Mouse (Mus musculus): ENCODE measurements at regions not wholly inside any gene's neighbourhood (a gene's known extent, or its start where the extent isn't known, plus 50 kb on each side); places are given as distances from the start of the nearest gene placed in this dataset.

DNA sequence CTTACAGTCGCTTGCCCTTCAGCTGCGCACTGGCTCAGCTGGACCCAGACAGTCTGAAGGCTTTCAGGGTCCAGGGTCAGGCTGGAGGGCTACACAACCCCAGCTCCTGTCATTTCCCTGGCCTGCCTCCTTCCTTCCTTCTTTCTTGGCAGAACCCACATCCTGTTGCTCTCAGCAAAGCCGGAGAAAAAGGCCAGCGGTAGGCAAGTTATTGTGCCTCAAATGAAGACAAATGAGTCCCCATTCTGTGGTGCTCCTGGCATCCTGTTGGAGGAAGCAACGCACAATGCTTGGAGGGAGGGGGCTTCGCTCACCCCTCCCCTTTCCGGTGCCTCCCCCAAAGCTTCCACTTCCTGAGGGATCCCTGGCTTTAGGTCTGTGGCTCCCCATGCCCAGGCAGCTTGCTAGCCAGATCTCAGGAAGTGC, 203.4 kb upstream of the Fggy start:
- no peak overlapping the region for H3K4me2 ChIP-seq (ENCODE audit: low read length)

DNA sequence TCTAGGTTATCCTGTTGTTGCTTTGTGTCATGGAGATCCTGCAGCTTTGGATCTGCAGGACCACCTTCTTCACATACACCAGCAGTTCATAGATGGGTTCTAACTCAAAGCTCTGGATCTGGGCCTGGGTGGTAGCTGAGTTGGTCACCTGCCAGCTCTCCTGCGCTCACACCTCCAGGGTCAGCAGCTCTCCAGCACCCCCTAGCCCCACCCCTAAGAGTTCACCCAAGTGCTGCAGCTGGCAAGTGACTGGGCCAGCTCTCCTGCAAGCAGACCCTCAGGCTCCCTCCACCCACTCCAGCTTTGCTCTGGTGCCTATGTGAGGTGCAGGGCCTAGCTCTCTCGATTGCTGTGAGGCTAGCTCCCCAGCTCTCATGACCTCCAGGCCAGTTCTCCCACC, 198.6 kb upstream of the Fggy start:
- H3K4me3 ChIP-seq (ENCODE audit: control insufficient read depth in 1 of 2, insufficient read depth in 1 of 2, low read depth in 1 of 2, low read length in 2 of 2) = no peak overlapping the region
- H3K4me2 ChIP-seq (ENCODE audit: low read length) = no peak overlapping the region
- no peaks in the 10 kb centered on the region for H3K9me3 ChIP-seq (ENCODE audit: control insufficient read depth, low read length)
- H3K27ac ChIP-seq (replicated peaks in 1 of 2; ENCODE audit: control insufficient read depth in 1 of 2, insufficient read depth in 1 of 2, low read depth in 2 of 2, low read length in 2 of 2) = no peak overlapping the region
- H3K27me3 ChIP-seq (ENCODE audit: control insufficient read depth, insufficient read depth, low read length) = no peaks in the 10 kb centered on the region
- H3K9ac ChIP-seq (ENCODE audit: low read length) = no peak overlapping the region
- H3K36me3 ChIP-seq (ENCODE audit: control insufficient read depth, insufficient read depth, low read length) = no peaks in the 10 kb centered on the region
- ATAC-seq (ENCODE audit: insufficient number of reproducible peaks, insufficient read depth, low FRiP score, low read depth) = no peak
- peaks cover 0 to 6% of the 10 kb centered on the region in 2 experiments; a peak in 1 of 4 replicates for H3K4me1 ChIP-seq (ENCODE audit: control insufficient read depth in 2 of 2, insufficient read depth in 2 of 2, low read length in 2 of 2)
- WGBS = 51% methylated on average over 2 of the region's 2 CpGs

More for the DNA sequence above, 203.4 kb upstream of the Fggy start:
- peak; percentile 43; the same call in 1 of the 2 replicates for ATAC-seq (ENCODE audit: insufficient number of reproducible peaks, insufficient read depth, low FRiP score, low read depth)
- H3K9ac ChIP-seq (ENCODE audit: low read length) = no peak overlapping the region
- H3K27me3 ChIP-seq (ENCODE audit: control insufficient read depth, insufficient read depth, low read length) = no peaks in the 10 kb centered on the region
- no peak overlapping the region for H3K4me3 ChIP-seq (ENCODE audit: control insufficient read depth in 1 of 2, insufficient read depth in 1 of 2, low read depth in 1 of 2, low read length in 2 of 2)
- H3K27ac ChIP-seq (replicated peaks in 1 of 2; ENCODE audit: control insufficient read depth in 1 of 2, insufficient read depth in 1 of 2, low read depth in 2 of 2, low read length in 2 of 2) = peak overlapping the region; percentile 42 to 65
- no peaks in the 10 kb centered on the region for H3K36me3 ChIP-seq (ENCODE audit: control insufficient read depth, insufficient read depth, low read length)
- H3K9me3 ChIP-seq (ENCODE audit: control insufficient read depth, low read length) = no peaks in the 10 kb centered on the region
- WGBS = 66% methylated on average over 7 of the region's 7 CpGs
- peaks cover 0 to 6% of the 10 kb centered on the region in 2 experiments; a peak in 1 of 4 replicates for H3K4me1 ChIP-seq (ENCODE audit: control insufficient read depth in 2 of 2, insufficient read depth in 2 of 2, low read length in 2 of 2)

DNA sequence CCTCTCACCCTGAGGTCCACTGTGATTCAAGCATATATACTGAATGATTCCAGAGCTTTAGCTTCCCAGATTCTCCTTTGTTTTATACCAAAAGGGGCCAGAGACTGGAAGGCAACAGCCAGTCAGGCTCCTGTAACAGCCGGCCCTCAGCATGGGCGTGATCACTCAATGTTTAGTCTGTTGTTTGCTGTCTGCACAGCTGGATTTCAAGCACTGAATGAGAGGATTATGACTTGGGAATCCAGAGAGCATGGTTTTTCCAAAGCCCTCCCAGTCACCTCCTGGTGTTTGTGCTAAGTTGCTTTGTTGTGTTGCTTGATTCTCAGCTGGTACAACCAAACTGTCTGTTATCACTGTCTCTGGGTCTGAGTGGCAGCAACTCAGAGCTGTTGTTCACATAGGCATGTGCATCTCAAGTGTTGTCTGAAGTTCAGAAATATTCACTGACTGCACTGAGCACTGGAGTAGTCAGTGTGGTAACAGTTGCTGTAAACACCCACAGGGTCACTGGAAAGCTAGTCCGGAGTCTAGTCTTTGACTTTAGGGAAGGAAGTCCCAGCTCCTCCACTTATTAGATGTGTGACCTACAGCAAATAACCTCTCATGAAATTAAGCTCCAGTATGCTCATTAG, 196.9 kb upstream of the Fggy start:
- 55% methylated on average over 3 of the region's 3 CpGs for WGBS
- Histone ChIP-seq H3K9ac (ENCODE audit: low read length) (no peak overlapping the region), H3K4me1 (ENCODE audit: control insufficient read depth in 2 of 2, insufficient read depth in 2 of 2, low read length in 2 of 2) (no peaks in the 10 kb centered on the region), H3K9me3 (ENCODE audit: control insufficient read depth, low read length) (no peaks in the 10 kb centered on the region), H3K27me3 (ENCODE audit: control insufficient read depth, insufficient read depth, low read length) (no peaks in the 10 kb centered on the region), H3K4me2 (ENCODE audit: low read length) (no peak overlapping the region), H3K4me3 (ENCODE audit: control insufficient read depth in 1 of 2, insufficient read depth in 1 of 2, low read depth in 1 of 2, low read length in 2 of 2) (no peak overlapping the region), H3K27ac (replicated peaks in 1 of 2; ENCODE audit: control insufficient read depth in 1 of 2, insufficient read depth in 1 of 2, low read depth in 2 of 2, low read length in 2 of 2) (no peak overlapping the region), H3K36me3 (ENCODE audit: control insufficient read depth, insufficient read depth, low read length) (no peaks in the 10 kb centered on the region)
- no peak for ATAC-seq (ENCODE audit: insufficient number of reproducible peaks, insufficient read depth, low FRiP score, low read depth)

DNA sequence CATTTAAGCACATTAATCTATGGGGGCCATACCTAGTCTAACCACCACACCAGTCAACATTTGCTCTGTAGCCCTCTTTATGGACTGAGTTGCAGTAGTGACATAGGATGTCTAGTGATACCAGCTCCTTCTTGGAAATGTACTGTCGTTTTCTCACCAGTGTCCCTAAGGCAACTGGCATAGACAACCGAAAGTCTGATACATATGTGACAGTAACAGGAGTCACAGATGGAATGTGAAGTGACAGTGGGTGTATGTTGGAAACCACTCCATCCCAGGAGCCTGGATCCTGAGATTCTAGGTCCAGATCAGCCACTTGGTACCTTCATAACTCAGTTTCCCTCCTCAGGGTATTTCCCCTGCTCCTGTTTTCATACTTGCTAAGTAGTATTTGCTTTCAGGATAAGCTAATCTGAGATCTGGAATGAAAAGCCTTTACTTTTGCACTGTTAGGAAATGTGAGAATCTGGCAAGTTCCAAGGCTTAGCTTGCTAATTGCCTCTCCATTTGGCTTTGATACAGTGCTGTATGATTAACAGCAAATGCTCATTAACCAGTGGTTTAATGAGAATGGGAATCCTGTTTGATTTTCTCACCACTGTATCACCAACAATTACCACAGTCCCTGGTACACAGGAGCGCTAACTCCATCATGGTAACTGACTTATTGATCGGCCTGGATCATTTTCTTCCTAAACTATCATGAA, 192.8 kb upstream of the Fggy start:
- no peak for ATAC-seq (ENCODE audit: insufficient number of reproducible peaks, insufficient read depth, low FRiP score, low read depth)
- no peak overlapping the region for H3K27ac ChIP-seq (replicated peaks in 1 of 2; ENCODE audit: control insufficient read depth in 1 of 2, insufficient read depth in 1 of 2, low read depth in 2 of 2, low read length in 2 of 2)
- H3K9me3 ChIP-seq (ENCODE audit: control insufficient read depth, low read length) = no peaks in the 10 kb centered on the region
- 88% methylated on average over 4 of the region's 4 CpGs for WGBS
- no peak overlapping the region for H3K4me2 ChIP-seq (ENCODE audit: low read length)
- H3K9ac ChIP-seq (ENCODE audit: low read length) = no peak overlapping the region
- H3K4me1 ChIP-seq (ENCODE audit: control insufficient read depth in 2 of 2, insufficient read depth in 2 of 2, low read length in 2 of 2) = no peaks in the 10 kb centered on the region
- H3K36me3 ChIP-seq (ENCODE audit: control insufficient read depth, insufficient read depth, low read length) = no peaks in the 10 kb centered on the region
- no peaks in the 10 kb centered on the region for H3K27me3 ChIP-seq (ENCODE audit: control insufficient read depth, insufficient read depth, low read length)
- H3K4me3 ChIP-seq (ENCODE audit: control insufficient read depth in 1 of 2, insufficient read depth in 1 of 2, low read depth in 1 of 2, low read length in 2 of 2) = no peak overlapping the region

DNA sequence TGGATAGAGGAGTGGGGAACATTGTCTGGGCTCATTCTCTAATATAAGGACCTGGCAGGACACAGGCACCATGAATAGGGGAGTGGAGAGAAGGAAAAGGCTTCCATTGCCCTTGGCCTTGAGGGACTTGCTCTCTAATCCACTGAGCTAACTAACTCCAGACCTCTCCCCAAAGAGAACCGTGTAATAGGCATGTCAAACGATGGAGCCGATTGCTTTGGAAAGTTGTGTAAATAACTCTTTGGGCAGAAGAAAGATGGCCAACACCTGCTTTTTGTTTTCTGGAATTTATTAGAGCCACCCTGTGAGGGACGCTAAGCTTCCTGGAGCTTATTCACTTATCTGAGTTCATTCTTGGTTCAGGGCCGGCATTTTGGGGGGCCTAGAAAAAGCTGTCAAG, 180.9 kb upstream of the Fggy start:
- Histone ChIP-seq H3K4me3 (ENCODE audit: control insufficient read depth in 1 of 2, insufficient read depth in 1 of 2, low read depth in 1 of 2, low read length in 2 of 2) (no peak overlapping the region), H3K27me3 (ENCODE audit: control insufficient read depth, insufficient read depth, low read length) (no peaks in the 10 kb centered on the region), H3K4me1 (ENCODE audit: control insufficient read depth in 2 of 2, insufficient read depth in 2 of 2, low read length in 2 of 2) (peaks cover 0 to 6% of the 10 kb centered on the region in 2 experiments; a peak in 2 of 4 replicates), H3K4me2 (ENCODE audit: low read length) (no peak overlapping the region), H3K27ac (replicated peaks in 1 of 2; ENCODE audit: control insufficient read depth in 1 of 2, insufficient read depth in 1 of 2, low read depth in 2 of 2, low read length in 2 of 2) (no peak overlapping the region), H3K36me3 (ENCODE audit: control insufficient read depth, insufficient read depth, low read length) (no peaks in the 10 kb centered on the region), H3K9ac (ENCODE audit: low read length) (no peak overlapping the region), H3K9me3 (ENCODE audit: control insufficient read depth, low read length) (no peaks in the 10 kb centered on the region)
- 80% methylated on average over 5 of the region's 5 CpGs for WGBS
- no peak for ATAC-seq (ENCODE audit: insufficient number of reproducible peaks, insufficient read depth, low FRiP score, low read depth)

DNA sequence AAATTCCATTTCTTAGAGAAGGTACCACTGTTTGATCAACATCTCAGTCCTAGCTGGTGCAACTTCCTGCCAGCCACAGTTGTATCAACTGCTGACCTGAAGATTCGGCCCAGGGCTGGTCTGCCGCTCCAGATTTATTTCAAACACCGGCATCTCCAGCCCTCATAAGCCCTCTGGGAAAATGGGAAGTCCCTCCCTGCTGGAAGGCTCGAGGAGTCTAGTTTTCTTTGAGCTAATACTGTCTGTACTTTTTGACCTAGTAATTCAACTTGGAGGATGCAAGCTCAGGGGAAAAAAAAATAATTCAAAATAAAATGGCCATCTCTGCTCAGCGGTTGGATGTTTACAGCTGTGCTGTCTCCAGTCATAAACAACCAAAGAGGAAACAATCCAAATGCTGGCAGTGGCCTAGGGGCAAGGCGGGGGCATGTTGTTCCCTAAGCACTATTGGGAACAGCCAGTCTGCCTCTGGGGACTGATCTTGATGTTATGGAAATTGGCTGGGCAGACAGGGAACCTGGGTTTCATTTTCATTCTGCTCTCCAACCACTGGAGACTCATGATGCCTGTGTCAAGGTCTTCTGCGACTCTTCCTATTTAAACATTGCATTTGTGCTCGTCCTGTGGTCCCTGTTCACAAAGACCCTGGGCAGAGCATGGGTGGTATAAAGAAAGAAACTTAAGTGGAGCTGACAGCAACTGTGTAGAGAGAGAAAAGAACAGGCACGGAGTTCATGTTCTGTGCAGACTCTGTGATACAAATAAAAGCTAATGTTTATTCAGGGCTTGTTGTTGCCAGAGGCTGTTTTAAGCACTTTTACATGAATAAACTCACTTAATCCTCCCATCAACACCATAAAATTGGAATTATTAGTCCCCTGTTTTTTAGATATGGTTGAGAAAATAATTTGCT, 179.8 kb upstream of the Fggy start:
- Histone ChIP-seq H3K4me1 (ENCODE audit: control insufficient read depth in 2 of 2, insufficient read depth in 2 of 2, low read length in 2 of 2) (peaks cover 0 to 6% of the 10 kb centered on the region in 2 experiments; a peak in 2 of 4 replicates), H3K36me3 (ENCODE audit: control insufficient read depth, insufficient read depth, low read length) (no peaks in the 10 kb centered on the region), H3K27me3 (ENCODE audit: control insufficient read depth, insufficient read depth, low read length) (no peaks in the 10 kb centered on the region), H3K4me2 (ENCODE audit: low read length) (no peak overlapping the region), H3K9me3 (ENCODE audit: control insufficient read depth, low read length) (no peaks in the 10 kb centered on the region), H3K4me3 (ENCODE audit: control insufficient read depth in 1 of 2, insufficient read depth in 1 of 2, low read depth in 1 of 2, low read length in 2 of 2) (no peak overlapping the region), H3K27ac (replicated peaks in 1 of 2; ENCODE audit: control insufficient read depth in 1 of 2, insufficient read depth in 1 of 2, low read depth in 2 of 2, low read length in 2 of 2) (no peak overlapping the region), H3K9ac (ENCODE audit: low read length) (no peak overlapping the region)
- WGBS = 70% methylated on average over 9 of the region's 9 CpGs
- no peak for ATAC-seq (ENCODE audit: insufficient number of reproducible peaks, insufficient read depth, low FRiP score, low read depth)

DNA sequence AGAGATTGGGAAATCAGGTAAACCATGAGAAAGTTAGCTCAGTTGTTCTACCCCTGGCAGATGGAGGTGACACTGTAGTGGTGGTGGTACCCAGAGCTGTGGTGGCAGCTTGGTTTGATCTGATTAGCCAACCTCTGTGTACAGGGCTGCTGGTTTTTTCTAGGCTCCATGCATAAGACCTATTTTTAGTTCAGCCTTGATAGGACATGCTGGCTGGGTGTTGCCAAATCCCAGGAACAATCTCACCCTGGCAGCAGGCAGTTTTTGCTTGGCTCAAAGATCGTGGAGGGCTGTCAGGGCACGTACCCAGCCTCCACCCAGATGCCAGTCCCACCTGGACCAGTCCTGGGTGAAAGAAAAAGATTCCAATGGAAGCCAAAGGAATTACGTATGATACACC, 178.7 kb upstream of the Fggy start:
- no peak overlapping the region for H3K9ac ChIP-seq (ENCODE audit: low read length)
- H3K27ac ChIP-seq (replicated peaks in 1 of 2; ENCODE audit: control insufficient read depth in 1 of 2, insufficient read depth in 1 of 2, low read depth in 2 of 2, low read length in 2 of 2) = no peak overlapping the region
- H3K4me2 ChIP-seq (ENCODE audit: low read length) = no peak overlapping the region
- no peak overlapping the region for H3K4me3 ChIP-seq (ENCODE audit: control insufficient read depth in 1 of 2, insufficient read depth in 1 of 2, low read depth in 1 of 2, low read length in 2 of 2)
- no peak for ATAC-seq (ENCODE audit: insufficient number of reproducible peaks, insufficient read depth, low FRiP score, low read depth)
- H3K27me3 ChIP-seq (ENCODE audit: control insufficient read depth, insufficient read depth, low read length) = no peaks in the 10 kb centered on the region
- WGBS = 48% methylated on average over 3 of the region's 3 CpGs
- no peaks in the 10 kb centered on the region for H3K9me3 ChIP-seq (ENCODE audit: control insufficient read depth, low read length)
- H3K4me1 ChIP-seq (ENCODE audit: control insufficient read depth in 2 of 2, insufficient read depth in 2 of 2, low read length in 2 of 2) = peaks cover 0 to 6% of the 10 kb centered on the region in 2 experiments; a peak in 2 of 4 replicates
- H3K36me3 ChIP-seq (ENCODE audit: control insufficient read depth, insufficient read depth, low read length) = no peaks in the 10 kb centered on the region

All from heart, embryonic 14.5 days (tissue).